ENCODE assay signal across 23 mouse cellular contexts in genomic region chr2:90496012-90496679, GRCm38 (mm10).
DNase-seq lines count a peak whose midpoint lies in the region; ATAC-seq and TF ChIP-seq lines count a peak whose summit lies in the region.
"Had no signal": no experiment of that assay in that cellular context is flagged by ENCODE, and none has a peak within 500 bp of the region (broad histone marks: within the 10 kb centered on the region; RNA-seq: fewer than 3 reads in every experiment).

No protein-coding gene starts in this region.

- no peaks in the 10 kb centered on the region for H3K27me3 ChIP-seq in kidney, adult 2 months (replicated peaks; ENCODE audit: control insufficient read depth, insufficient read depth, low read length)
- no peaks in the 10 kb centered on the region for H3K27me3 ChIP-seq in small intestine, adult 2 months (ENCODE audit: control insufficient read depth, insufficient read depth, low read length)
- no peaks in the 10 kb centered on the region for H3K27me3 ChIP-seq in forebrain, embryonic 16.5 days (replicated peaks; ENCODE audit: control insufficient read depth, insufficient read depth, low read length)
- H3K27me3 ChIP-seq: embryonic facial prominence, embryonic 15.5 days; heart, embryonic 12.5 days had no signal

- H3K4me3 ChIP-seq in kidney, adult 2 months (ENCODE audit: insufficient read depth, low read depth, low read length), result no peak overlapping the region
- H3K4me3 ChIP-seq in small intestine, adult 2 months (ENCODE audit: low read depth, low read length), result no peak overlapping the region
- no peak overlapping the region for H3K4me3 ChIP-seq in forebrain, embryonic 16.5 days (replicated peaks; ENCODE audit: low read length)
- H3K4me3 ChIP-seq: embryonic facial prominence, embryonic 15.5 days; heart, embryonic 12.5 days; limb, embryonic 10.5 days; midbrain, embryonic 10.5 days had no signal

- TF ChIP-seq POLR2A in kidney, adult 2 months (IDR thresholded peaks at IDR 0.05; ENCODE audit: low read depth, low read length), result no peak
- no peak for TF ChIP-seq POLR2A in small intestine, adult 2 months (IDR thresholded peaks at IDR 0.05; ENCODE audit: low read depth, low read length)

- TF ChIP-seq CTCF in kidney, adult 2 months (conservative IDR thresholded peaks at IDR 0.05; ENCODE audit: insufficient read depth, insufficient read length, low read depth, low read length), result no peak
- TF ChIP-seq CTCF in small intestine, adult 2 months (IDR thresholded peaks at IDR 0.05; ENCODE audit: extremely low read depth, insufficient read length, insufficient replicate concordance, low read depth, low read length), result no peak

- H3K4me1 ChIP-seq in kidney, adult 2 months (ENCODE audit: control insufficient read depth, insufficient read depth, low read length), result peaks cover 28% of the 10 kb centered on the region
- H3K4me1 ChIP-seq in small intestine, adult 2 months (ENCODE audit: control insufficient read depth, insufficient read depth, insufficient read length, low read length), result peaks cover 58% of the 10 kb centered on the region
- H3K4me1 ChIP-seq in forebrain, embryonic 16.5 days (replicated peaks; ENCODE audit: control insufficient read depth, insufficient read depth, low read length), result peaks cover 4% of the 10 kb centered on the region
- H3K4me1 ChIP-seq: heart, embryonic 12.5 days; limb, embryonic 10.5 days had no signal

- no peaks in the 10 kb centered on the region for H3K9me3 ChIP-seq in forebrain, embryonic 16.5 days (ENCODE audit: control insufficient read depth, low read length)
- H3K9me3 ChIP-seq: embryonic facial prominence, embryonic 15.5 days; heart, embryonic 12.5 days; limb, embryonic 10.5 days; midbrain, embryonic 10.5 days had no signal

- H3K27ac ChIP-seq in kidney, adult 2 months (ENCODE audit: insufficient read depth, low read depth, low read length), result peak overlapping the region; percentile 4; the same call in 1 of the 2 replicates
- H3K27ac ChIP-seq in small intestine, adult 2 months (ENCODE audit: insufficient read depth, low read depth, low read length), result peak overlapping the region; percentile 76
- no peak overlapping the region for H3K27ac ChIP-seq in forebrain, embryonic 16.5 days (ENCODE audit: low read length)
- H3K27ac ChIP-seq: embryonic facial prominence, embryonic 15.5 days; hindbrain, embryonic 14.5 days; limb, embryonic 10.5 days; midbrain, embryonic 10.5 days had no signal

- ATAC-seq in CD4-positive, CD25-positive, alpha-beta regulatory T cell, adult 4 months, result peak; percentile 64
- ATAC-seq in inflammation-experienced regulatory T-cells, adult 6 months, result peak; percentile 67
- no peak for ATAC-seq in forebrain, embryonic 16.5 days
- ATAC-seq: forebrain, postnatal 0 days had no signal

- 78% methylated on average over 4 of the region's 4 CpGs for WGBS in kidney, adult 2 months
- WGBS in small intestine, adult 2 months, result 54% methylated on average over 4 of the region's 4 CpGs
- 89% methylated on average over 4 of the region's 4 CpGs for WGBS in forebrain, embryonic 16.5 days

- no peaks in the 10 kb centered on the region for H3K36me3 ChIP-seq in kidney, adult 2 months (ENCODE audit: control insufficient read depth, insufficient read depth, low read length)
- no peaks in the 10 kb centered on the region for H3K36me3 ChIP-seq in small intestine, adult 2 months (ENCODE audit: control insufficient read depth, insufficient read depth, low read length)
- no peaks in the 10 kb centered on the region for H3K36me3 ChIP-seq in forebrain, embryonic 16.5 days (ENCODE audit: control insufficient read depth, insufficient read depth)
- H3K36me3 ChIP-seq: embryonic facial prominence, embryonic 15.5 days; heart, embryonic 12.5 days; limb, embryonic 10.5 days; midbrain, embryonic 10.5 days had no signal

- H3K4me2 ChIP-seq in forebrain, embryonic 16.5 days (ENCODE audit: low read length), result no peak overlapping the region
- H3K4me2 ChIP-seq: embryonic facial prominence, embryonic 15.5 days; heart, embryonic 12.5 days; hindbrain, embryonic 14.5 days had no signal

- no peak overlapping the region for H3K9ac ChIP-seq in forebrain, embryonic 16.5 days (replicated peaks; ENCODE audit: low read depth, low read length)
- H3K9ac ChIP-seq: embryonic facial prominence, embryonic 15.5 days; forebrain, postnatal 0 days; heart, embryonic 12.5 days; hindbrain, embryonic 14.5 days had no signal

- DNase-seq in kidney, adult 2 months, result no peak
- DNase-seq in kidney, postnatal 14 days, result no peak
- DNase-seq in cerebellum, postnatal 14 days, result no peak
- no peak for DNase-seq in c-Kit-positive CD71-positive TER-119-positive erythroid progenitor cells, embryonic 14.5 days (ENCODE audit: low spot score)
- DNase-seq: adrenal gland, adult 2 months; cerebellum, postnatal 10 days; embryo, embryonic 11 days; forebrain, postnatal 0 days; heart, postnatal 14 days; kidney, adult 18-20 months; kidney, postnatal 36 days; layer of hippocampus, adult 9-11 months; lung, adult 2 months; right cerebral cortex, postnatal 4 days had no signal
